Mouse (Mus musculus): ENCODE data around the gene Gm3371.
"Not testable (repeated sequence)": the region's sequence is repeated elsewhere in the genome, so short reads cannot be mapped to it uniquely, and the experiment has no call there.

The Gm3371 gene

GRCm38 (mm10) chr14:44410588-44410987 lies at the start of gene Gm3371:
Gene Gm3371, minus strand, starts transcription at chr14:44410688.
- DNase-seq = not testable (repeated sequence)

- not testable (repeated sequence) for DNase-seq
These were observed 22.8 kb upstream of the Gm3371 start, which contains the start of gene Gm8232 for GRCm38 (mm10) chr14:44433335-44433734. Gene Gm8232, plus strand, starts transcription at chr14:44433635.

GRCm38 (mm10) chr14:44384233-44384632 lies 26.3 kb downstream of the Gm3371 start:
- DNase-seq = not testable (repeated sequence)

- DNase-seq = not testable (repeated sequence)
These were observed 45.4 kb downstream of the Gm3371 start, which contains the start of gene Gm8229 for GRCm38 (mm10) chr14:44365057-44365456. Gene Gm8229, plus strand, starts transcription at chr14:44365357.

- not testable (repeated sequence) for DNase-seq
These were observed 48.2 kb downstream of the Gm3371 start for GRCm38 (mm10) chr14:44362301-44362700.

- DNase-seq = not testable (repeated sequence)
These were observed 49.1 kb downstream of the Gm3371 start for GRCm38 (mm10) chr14:44361416-44361815.

All from B cell, adult 2 months (primary cell).